Mouse (Mus musculus) hindbrain, embryonic 16.5 days (tissue): Measurements from ENCODE around the gene Tmem18. TPM values are rescaled to one million over a fixed set of nuclear protein-coding genes. Genes with fewer than 3 reads are reported as not detected.

Experiments used
- ATAC-seq: fragments of 200-750 bp; cut with Nextera tagmentation; 2 replicates; pipeline ENCODE4 v1.8.0; 2017; ENCODE audit warnings: moderate TSS enrichment, moderate library complexity
- H3K27ac ChIP-seq: fragments of 300-500 bp; sonication (generic); 2 replicates; pipeline ENCODE4 v1.5.1; 2014; ENCODE audit warnings: low read depth, mild to moderate bottlenecking, control low read depth, low read length, moderate library complexity
- H3K27me3 ChIP-seq: fragments of 300-500 bp; sonication (generic); replicated peaks from 2 replicates; pipeline ENCODE4 v1.6.1; 2014; ENCODE audit warnings: low read length; ENCODE audit not compliant: control insufficient read depth, insufficient read depth
- H3K36me3 ChIP-seq: fragments of 300-500 bp; sonication (generic); 2 replicates; pipeline ENCODE4 v1.6.1; 2014; ENCODE audit warnings: mild to moderate bottlenecking, low read length, moderate library complexity, mixed read lengths; ENCODE audit not compliant: control insufficient read depth, insufficient read depth
- H3K4me1 ChIP-seq: fragments of 300-500 bp; sonication (generic); 2 replicates; pipeline ENCODE4 v1.6.1; 2014; ENCODE audit warnings: low read depth, low read length; ENCODE audit not compliant: control insufficient read depth, insufficient read depth
- H3K4me2 ChIP-seq: fragments of 300-500 bp; sonication (generic); 2 replicates; pipeline ENCODE4 v1.6.1; 2014; ENCODE audit warnings: mild to moderate bottlenecking, low read length, control low read depth, moderate library complexity
- H3K4me3 ChIP-seq: fragments of 300-500 bp; sonication (generic); 2 replicates; pipeline ENCODE4 v1.5.1; 2014; ENCODE audit warnings: mild to moderate bottlenecking, low read length, control low read depth, moderate library complexity
- H3K9ac ChIP-seq: fragments of 300-500 bp; sonication (generic); 2 replicates; pipeline ENCODE4 v1.6.1; 2014; ENCODE audit warnings: low read depth, mild to moderate bottlenecking, control low read depth, low read length, moderate library complexity
- H3K9me3 ChIP-seq: fragments of 300-500 bp; sonication (generic); 2 replicates; pipeline ENCODE4 v1.6.1; 2014; ENCODE audit warnings: mild to moderate bottlenecking, low read length, moderate library complexity; ENCODE audit not compliant: control insufficient read depth
- WGBS: fragments of 180-500 bp; shearing (Covaris S2); extraction: QIAGEN DNeasy Blood & Tissue Kit; methylation state at CpG from one replicate; pipeline ENCODE4 v1.1.7; 2014; 5-methylcytosine and 5-hydroxymethylcytosine counted together
- polyA plus RNA-seq: library from polyadenylated mRNA; unstranded; fragments of >200 nt; fragmentation: Nextera tagmentation; extraction: Ambion mirVana; gene quantifications from 2 replicates; pipeline ENCODE4 v1.2.1, GENCODE M21; 2015

Gene Tmem18
- 38.2 and 38.9 TPM in 2 replicates for polyA plus RNA-seq

DNA sequence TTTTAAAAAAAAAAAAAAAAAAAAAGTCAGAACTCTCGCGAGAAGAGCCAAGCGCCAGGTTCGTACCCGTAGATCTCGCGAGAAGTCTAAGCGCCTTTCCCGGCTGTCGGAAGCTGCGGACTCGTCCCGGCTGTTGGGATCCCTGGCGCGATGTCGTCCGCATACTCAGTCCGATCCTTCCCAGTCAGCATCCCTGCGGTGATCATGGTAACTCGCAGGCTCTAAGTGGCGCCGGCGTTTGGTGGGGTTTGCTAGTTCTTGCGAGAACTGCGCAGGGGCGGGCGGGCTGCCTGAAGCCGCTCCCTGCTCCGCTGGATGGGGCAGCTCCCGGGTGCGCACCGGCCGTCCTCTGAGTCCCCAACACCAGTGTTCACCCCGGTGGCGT, at the start of gene Tmem18:
TSS of gene Tmem18 (plus strand) at position 71 of the 385 bp plus-strand sequence.
- under 1% methylated on average over 35 of the region's 35 CpGs for WGBS
- Histone ChIP-seq H3K4me3 (peak within 1 kb of the TSS; percentile 69), H3K9ac (peak within 1 kb of the TSS; percentile 91), H3K27ac (peak within 1 kb of the TSS; percentile 87), H3K4me1 (peaks cover 9% of the 10 kb centered on the region), H3K4me2 (peak within 1 kb of the TSS; percentile 94), H3K36me3 (peaks cover 15% of the 10 kb centered on the region), H3K9me3 (no peaks in the 10 kb centered on the region), H3K27me3 (no peaks in the 10 kb centered on the region)
- peak; percentile 95 for ATAC-seq

GRCm38 (mm10) chr12:30557349-30557748, 26.9 kb upstream of the Tmem18 start:
- Histone ChIP-seq H3K4me3 (no peak overlapping the region), H3K4me2 (no peak overlapping the region), H3K36me3 (no peaks in the 10 kb centered on the region), H3K9ac (no peak overlapping the region), H3K27ac (no peak overlapping the region), H3K9me3 (no peaks in the 10 kb centered on the region), H3K27me3 (no peaks in the 10 kb centered on the region), H3K4me1 (no peaks in the 10 kb centered on the region)
- ATAC-seq, result no peak

DNA sequence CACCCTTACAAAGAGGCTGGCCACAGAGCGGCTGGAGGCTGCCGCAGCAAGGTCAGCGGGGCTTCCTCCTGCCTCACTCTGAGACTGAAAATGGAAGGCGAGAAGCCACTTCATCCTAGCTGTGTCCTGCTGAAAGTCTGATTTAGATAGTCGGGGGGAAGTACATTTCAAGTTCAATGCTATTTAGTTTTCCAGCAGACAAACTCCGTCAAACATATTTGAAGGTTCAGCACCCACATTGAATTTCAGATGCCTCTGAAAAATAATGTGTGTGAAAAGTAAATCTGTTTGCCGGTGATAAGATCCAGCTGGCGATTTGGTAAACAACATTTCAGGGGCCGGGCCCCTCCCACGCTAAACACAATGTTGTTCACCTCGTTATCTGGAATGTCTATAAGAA, 22.8 kb upstream of the Tmem18 start:
- Histone ChIP-seq H3K9me3 (no peaks in the 10 kb centered on the region), H3K27ac (no peak overlapping the region), H3K4me1 (no peaks in the 10 kb centered on the region), H3K4me3 (no peak overlapping the region), H3K9ac (no peak overlapping the region), H3K4me2 (no peak overlapping the region), H3K27me3 (no peaks in the 10 kb centered on the region), H3K36me3 (no peaks in the 10 kb centered on the region)
- ATAC-seq, result no peak
- 18% methylated on average over 11 of the region's 11 CpGs for WGBS

DNA sequence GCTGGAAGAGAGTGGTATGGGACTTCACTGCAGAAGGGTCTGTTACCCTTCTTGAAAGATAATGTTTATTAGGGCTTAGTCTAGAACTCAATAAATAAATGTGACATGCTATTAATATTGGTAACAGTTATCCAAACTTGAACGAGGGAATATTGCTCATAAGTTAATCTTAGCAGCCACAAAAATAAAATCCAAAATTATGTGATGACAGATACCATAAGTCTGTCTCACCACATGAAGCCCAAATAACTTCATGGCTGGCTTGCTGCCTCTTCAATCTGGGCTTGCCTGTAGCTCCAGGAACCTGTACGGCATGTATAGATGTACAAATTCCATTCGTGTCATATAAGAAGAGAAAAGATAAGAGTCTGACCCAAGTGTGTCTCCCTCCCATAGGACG, 12.2 kb upstream of the Tmem18 start:
- ATAC-seq, result no peak
- H3K27me3 ChIP-seq, result no peaks in the 10 kb centered on the region
- no peak overlapping the region for H3K4me3 ChIP-seq
- H3K9ac ChIP-seq, result no peak overlapping the region
- WGBS, result 90% methylated on average over 4 of the region's 4 CpGs
- no peaks in the 10 kb centered on the region for H3K4me1 ChIP-seq
- H3K9me3 ChIP-seq, result no peaks in the 10 kb centered on the region
- H3K27ac ChIP-seq, result no peak overlapping the region
- H3K36me3 ChIP-seq, result no peaks in the 10 kb centered on the region
- H3K4me2 ChIP-seq, result no peak overlapping the region

GRCm38 (mm10) chr12:30575952-30576351, 8.3 kb upstream of the Tmem18 start:
- ATAC-seq, result no peak
- 88% methylated on average over 3 of the region's 3 CpGs for WGBS
- H3K4me3 ChIP-seq, result no peak overlapping the region

DNA sequence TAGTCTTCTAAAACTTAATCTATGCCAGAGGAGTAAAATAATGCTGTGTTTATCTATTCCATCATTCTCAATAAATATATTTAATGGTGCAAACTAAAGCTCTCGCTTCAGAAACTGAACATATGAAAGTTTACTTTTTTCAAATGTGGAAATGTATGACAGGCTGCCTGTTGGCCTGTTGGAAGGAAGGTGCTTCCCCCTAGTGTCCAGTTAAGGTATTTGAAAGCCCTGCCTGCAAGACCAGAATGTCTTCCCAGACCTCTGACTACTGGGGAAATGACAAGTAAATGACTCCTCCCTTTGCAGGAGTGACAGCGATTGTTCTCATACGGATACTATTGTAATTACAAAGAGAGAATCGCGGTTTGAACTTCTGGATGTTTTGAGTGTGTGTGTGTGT, 6.2 kb upstream of the Tmem18 start:
- no peak overlapping the region for H3K27ac ChIP-seq
- H3K9me3 ChIP-seq, result no peaks in the 10 kb centered on the region
- no peaks in the 10 kb centered on the region for H3K27me3 ChIP-seq
- no peak overlapping the region for H3K4me2 ChIP-seq
- ATAC-seq, result peak; percentile 75; the same call in 1 of the 2 replicates
- H3K4me1 ChIP-seq, result no peaks in the 10 kb centered on the region
- no peak overlapping the region for H3K9ac ChIP-seq
- no peaks in the 10 kb centered on the region for H3K36me3 ChIP-seq
- no peak overlapping the region for H3K4me3 ChIP-seq
- 17% methylated on average over 5 of the region's 5 CpGs for WGBS

More at GRCm38 (mm10) chr12:30575952-30576351, 8.3 kb upstream of the Tmem18 start:
- H3K27ac ChIP-seq, result no peak overlapping the region
- H3K4me2 ChIP-seq, result no peak overlapping the region
- no peaks in the 10 kb centered on the region for H3K9me3 ChIP-seq
- H3K9ac ChIP-seq, result no peak overlapping the region
- no peaks in the 10 kb centered on the region for H3K4me1 ChIP-seq
- H3K27me3 ChIP-seq, result no peaks in the 10 kb centered on the region
- H3K36me3 ChIP-seq, result no peaks in the 10 kb centered on the region

- no peak for ATAC-seq
- Histone ChIP-seq H3K27ac (no peak overlapping the region), H3K4me2 (no peak overlapping the region), H3K9me3 (no peaks in the 10 kb centered on the region), H3K4me3 (no peak overlapping the region), H3K27me3 (no peaks in the 10 kb centered on the region), H3K36me3 (no peaks in the 10 kb centered on the region), H3K4me1 (peaks cover 9% of the 10 kb centered on the region), H3K9ac (no peak overlapping the region)
- WGBS, result 93% methylated on average over 10 of the region's 10 CpGs
Observed at GRCm38 (mm10) chr12:30581277-30581676, 2.9 kb upstream of the Tmem18 start.

DNA sequence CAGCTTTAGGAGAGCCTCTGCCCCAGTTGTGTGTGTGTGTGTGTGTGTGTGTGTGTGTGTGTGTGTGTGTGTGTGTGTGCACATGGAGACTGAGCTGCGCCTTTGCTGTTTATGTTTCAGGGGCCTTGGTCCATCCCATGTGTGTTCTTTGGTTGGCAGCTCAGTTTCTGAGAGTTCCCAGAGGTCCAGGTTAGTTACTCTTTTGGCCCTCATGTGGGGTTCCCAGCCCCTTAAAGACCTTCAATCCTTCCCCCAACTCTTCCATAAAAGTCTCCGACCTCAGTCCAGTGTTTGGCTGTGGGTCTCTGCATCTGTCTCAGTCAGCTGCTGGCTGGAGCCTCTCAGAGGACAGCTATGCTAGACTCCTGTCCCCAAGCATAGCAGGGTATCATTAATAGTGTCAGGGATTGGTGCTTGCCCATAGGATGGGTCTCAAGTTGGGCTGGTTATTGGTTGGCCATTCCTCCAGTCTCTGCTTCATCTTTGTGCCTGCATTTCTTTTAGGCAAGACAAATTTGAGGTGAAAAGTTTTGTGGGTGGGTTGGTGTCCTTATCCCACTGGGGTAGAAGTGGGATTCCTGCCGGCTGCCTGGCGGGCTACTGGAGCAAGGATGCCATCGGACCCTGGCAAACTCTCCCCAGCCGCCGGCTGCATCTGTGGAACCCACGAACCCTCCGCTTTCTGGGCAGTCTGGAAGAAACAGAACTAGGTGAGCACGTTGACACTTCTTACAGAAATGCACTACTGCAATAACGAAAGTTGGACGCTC, 455 bp upstream of the Tmem18 start:
- peaks cover 11% of the 10 kb centered on the region for H3K36me3 ChIP-seq
- H3K9ac ChIP-seq, result peak overlapping the region; percentile 91
- H3K27me3 ChIP-seq, result no peaks in the 10 kb centered on the region
- 11% methylated on average over 12 of the region's 12 CpGs for WGBS
- H3K27ac ChIP-seq, result no peak overlapping the region
- H3K4me3 ChIP-seq, result peak overlapping the region; percentile 69
- peak overlapping the region; percentile 94 for H3K4me2 ChIP-seq
- peaks cover 9% of the 10 kb centered on the region for H3K4me1 ChIP-seq
- no peaks in the 10 kb centered on the region for H3K9me3 ChIP-seq
- ATAC-seq, result peak; percentile 49; the same call in 1 of the 2 replicates

- 11% methylated on average over 6 of the region's 6 CpGs for WGBS
- Histone ChIP-seq H3K36me3 (peaks cover 17% of the 10 kb centered on the region), H3K4me1 (peaks cover 9% of the 10 kb centered on the region), H3K27ac (peak overlapping the region; percentile 87), H3K27me3 (no peaks in the 10 kb centered on the region), H3K4me3 (peak overlapping the region; percentile 69), H3K9ac (peak overlapping the region; percentile 91), H3K4me2 (peak overlapping the region; percentile 94), H3K9me3 (no peaks in the 10 kb centered on the region)
- no peak for ATAC-seq
Observed at GRCm38 (mm10) chr12:30584863-30585262, 637 bp downstream of the Tmem18 start.
